8 mouse cellular contexts compared by ENCODE assay signal in the genomic region with DNA sequence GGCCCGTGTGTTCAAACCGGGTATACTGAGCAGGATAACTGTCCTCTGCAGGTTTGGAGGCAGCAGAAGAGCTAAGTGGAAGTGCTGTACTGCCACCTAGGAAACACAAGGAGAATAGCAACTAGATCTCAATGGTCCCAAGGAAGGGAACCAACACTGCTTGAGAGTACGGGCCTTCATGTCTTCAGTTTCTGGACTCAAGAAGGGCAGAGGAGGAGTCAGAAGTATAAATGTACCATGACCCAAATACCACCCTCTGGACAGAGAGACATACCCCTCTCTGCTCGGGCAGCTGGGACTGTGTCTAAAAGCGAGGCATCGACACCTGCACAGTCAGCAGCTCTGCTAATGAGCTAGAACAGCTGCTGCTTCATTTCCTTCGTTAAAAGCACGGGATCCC. TPM values are rescaled to one million over a fixed set of nuclear protein-coding genes. Genes with fewer than 3 reads are reported as not detected.
DNase-seq lines count a peak whose midpoint lies in the region; TF ChIP-seq lines count a peak whose summit lies in the region.

No protein-coding gene starts in this region.

- no peak overlapping the region for H3K9ac ChIP-seq in ES-E14 (ENCODE audit: insufficient read depth, low read depth, low read length, poor library complexity, severe bottlenecking)

- H3K4me1 ChIP-seq in ES-E14 (ENCODE audit: control insufficient read depth in 2 of 2, insufficient read depth in 2 of 2, low read length in 2 of 2, poor library complexity in 1 of 2) = no peaks in the 10 kb centered on the region

- in situ Hi-C loops in ES-E14 (cut with MboI; ENCODE audit: low sequenced_read_pairs in 2 of 2, unreplicated experiment in 2 of 2) = no loop called here

- peak; percentile 62 for DNase-seq in embryo, embryonic 10 days (ENCODE audit: low spot score)
- no peak for DNase-seq in embryo, embryonic 9.5 days (ENCODE audit: extremely low spot score)
- DNase-seq in layer of hippocampus, postnatal 10 days (ENCODE audit: low spot score in 2 of 2) = peak; percentile 16 to 21
- no peak for DNase-seq in layer of hippocampus, adult 9-10 months (ENCODE audit: low spot score)
- DNase-seq in ES-E14 (ENCODE audit: low read depth, low spot score) = no peak
- DNase-seq in induced T-regulatory cell, adult 2 months (ENCODE audit: low read depth) = peak; percentile 19
- no peak for DNase-seq in ovary, adult 18-20 months (ENCODE audit: low spot score)
- DNase-seq in ovary, postnatal 10 days (ENCODE audit: low spot score) = no peak

- H3K27ac ChIP-seq in ES-E14 (ENCODE audit: insufficient read depth, low read depth, low read length, poor library complexity, severe bottlenecking) = no peak overlapping the region

- H3K9me3 ChIP-seq in ES-E14 (ENCODE audit: control insufficient read depth, insufficient read depth, low read depth, low read length) = no peaks in the 10 kb centered on the region

- H3K4me3 ChIP-seq in ES-E14 (ENCODE audit: insufficient read depth in 1 of 2, low read depth in 1 of 2, low read length in 2 of 2, poor library complexity in 1 of 2, severe bottlenecking in 1 of 2) = no peak overlapping the region

- no peaks in the 10 kb centered on the region for H3K36me3 ChIP-seq in ES-E14 (ENCODE audit: control insufficient read depth, insufficient read depth, low read length, poor library complexity, severe bottlenecking)

TF ChIP-seq in ES-E14, 5 proteins besides CTCF, POLR2A, EP300 and RAD21:
- peak; percentile 48; the same call in 1 of the 2 replicates for TF ChIP-seq ZC3H11A (IDR thresholded peaks at IDR 0.05; ENCODE audit: borderline replicate concordance, low read depth, low read length)
- no peak for TF ChIP-seq ZNF384 (IDR thresholded peaks at IDR 0.05; ENCODE audit: low read depth, low read length)
- no peak for TF ChIP-seq HCFC1 (IDR thresholded peaks at IDR 0.05; ENCODE audit: borderline replicate concordance, insufficient read depth, low read length)
- TF ChIP-seq CHD2 (IDR thresholded peaks at IDR 0.05; ENCODE audit: low read depth, low read length) = no peak
- no peak for TF ChIP-seq MAFK (IDR thresholded peaks at IDR 0.05; ENCODE audit: insufficient read depth, low read depth, low read length)
TF ChIP-seq in ES-E14: peak in this region for 1.

RNA-seq across cellular contexts. Expression of a gene that starts 27.7 kb away (rescaled TPM):
- 1 to 10 TPM; 1.4 to 2.8 TPM for total RNA-seq in layer of hippocampus, postnatal 10 days (2021)
- total RNA-seq in ES-E14 (2012; rRNA removed) = 2.6 and 4.2 TPM in 2 replicates

Comparison
In these comparisons a context has a peak if more than half of its experiments do, and no peak if none do; other contexts are left out.
1. DNase-seq: peak in embryo, embryonic 10 days (single experiment), layer of hippocampus, postnatal 10 days (2 of 2) and induced T-regulatory cell, adult 2 months (single experiment); none in embryo, embryonic 9.5 days (single experiment), layer of hippocampus, adult 9-10 months (single experiment), ES-E14 (single experiment), ovary, adult 18-20 months (single experiment) and ovary, postnatal 10 days (single experiment).